Mouse (Mus musculus) layer of hippocampus, adult 9-10 months (tissue): ENCODE data around the gene Arid1b.

Experiments
- DNase-seq: peaks from one replicate; pipeline ENCODE4 v3.0.0; 2022; ENCODE audit warnings: low spot score

Gene Arid1b

DNA sequence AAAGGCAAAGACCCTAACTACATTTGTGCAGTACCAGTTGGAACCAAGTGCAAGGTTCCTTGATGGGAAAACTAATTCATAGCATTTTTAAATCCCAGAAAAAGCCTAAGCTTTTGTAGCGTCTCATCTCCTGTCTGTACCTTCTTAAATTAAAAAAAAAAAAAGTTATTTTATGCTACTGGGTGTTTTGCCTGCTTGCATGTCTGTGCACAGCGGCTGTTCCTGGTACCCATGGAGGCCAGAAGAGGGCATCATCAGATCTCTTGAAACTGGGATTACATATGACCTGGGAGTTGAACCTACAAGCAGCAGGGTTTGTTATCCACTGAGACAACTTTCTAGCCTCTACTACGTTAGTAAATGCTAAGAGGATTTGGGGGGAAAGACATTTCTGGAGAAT, 196.2 kb downstream of the Arid1b start:
- no peak for DNase-seq

DNA sequence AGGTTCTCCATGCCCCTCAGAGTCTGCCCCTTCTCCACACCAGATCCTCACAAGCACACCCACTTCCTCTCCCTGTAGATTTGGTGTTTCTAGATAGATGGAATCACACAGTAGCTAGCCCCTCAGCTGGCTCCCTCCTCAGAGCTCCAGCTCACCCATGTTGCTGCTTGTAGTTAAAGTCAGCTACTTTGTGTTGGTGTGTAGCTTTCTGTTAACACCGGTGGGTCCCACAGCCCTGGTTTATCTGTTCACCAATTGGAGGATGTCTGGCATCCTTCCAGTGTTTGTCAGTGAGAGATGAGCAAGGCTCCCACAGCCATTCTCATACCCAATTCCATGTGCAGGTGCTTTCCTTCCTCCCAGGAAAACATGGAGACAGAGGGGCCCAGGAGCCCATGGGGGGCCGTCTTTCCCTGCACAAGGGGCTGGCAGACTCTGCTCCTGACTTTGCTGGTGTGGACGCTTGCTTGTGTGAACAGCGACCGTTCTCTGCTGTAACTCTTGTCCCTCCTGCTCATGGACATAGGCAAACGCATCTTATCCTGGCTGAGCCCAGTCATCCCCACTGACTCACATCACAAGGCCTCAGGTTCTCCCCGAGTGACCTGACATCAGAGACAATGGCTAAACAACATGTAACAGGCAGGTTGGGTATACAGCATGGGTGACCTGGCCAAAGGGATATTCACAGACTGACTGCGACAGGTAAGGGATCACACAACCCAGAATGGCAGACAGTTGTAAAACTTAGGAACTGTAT, 200.2 kb downstream of the Arid1b start:
- no peak for DNase-seq

DNA sequence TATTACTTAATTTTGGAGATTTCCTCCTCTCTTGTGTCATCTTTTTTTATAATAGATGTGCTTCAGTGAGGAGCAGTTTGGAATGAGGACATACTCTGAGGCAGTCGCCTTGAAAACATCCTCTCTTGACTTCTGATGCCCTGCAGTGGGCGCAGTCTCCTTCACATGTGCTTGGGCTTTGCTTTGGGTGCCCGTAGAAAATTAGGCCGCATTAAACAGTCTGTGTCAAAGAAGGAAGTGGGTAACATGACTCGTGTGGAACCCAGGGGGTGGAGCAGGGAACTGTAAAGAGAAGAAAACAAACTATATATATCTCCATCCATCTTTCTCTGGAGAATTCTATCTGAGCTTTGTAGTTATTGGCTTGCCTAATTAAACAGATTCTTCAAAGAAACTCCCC, 201.3 kb downstream of the Arid1b start:
- no peak for DNase-seq

DNA sequence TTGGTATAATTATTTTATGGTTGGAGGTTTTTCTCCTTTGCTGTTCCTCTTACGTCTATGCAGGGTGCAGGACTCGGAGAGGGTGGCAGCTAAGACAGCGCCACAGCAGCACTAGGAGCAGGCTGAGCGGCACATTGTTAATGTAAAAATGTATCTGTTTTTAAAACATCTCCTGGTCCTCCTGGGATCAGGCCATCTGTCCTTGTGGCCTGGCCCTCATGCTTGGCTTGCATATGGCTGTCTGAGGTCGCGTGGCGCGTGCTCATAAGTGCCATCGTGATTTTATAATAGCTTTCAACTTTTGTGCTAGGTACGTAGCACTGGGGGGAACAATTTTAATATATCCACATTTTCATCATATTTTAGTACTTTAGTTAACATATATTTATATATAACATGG, 201.9 kb downstream of the Arid1b start:
- no peak for DNase-seq

DNA sequence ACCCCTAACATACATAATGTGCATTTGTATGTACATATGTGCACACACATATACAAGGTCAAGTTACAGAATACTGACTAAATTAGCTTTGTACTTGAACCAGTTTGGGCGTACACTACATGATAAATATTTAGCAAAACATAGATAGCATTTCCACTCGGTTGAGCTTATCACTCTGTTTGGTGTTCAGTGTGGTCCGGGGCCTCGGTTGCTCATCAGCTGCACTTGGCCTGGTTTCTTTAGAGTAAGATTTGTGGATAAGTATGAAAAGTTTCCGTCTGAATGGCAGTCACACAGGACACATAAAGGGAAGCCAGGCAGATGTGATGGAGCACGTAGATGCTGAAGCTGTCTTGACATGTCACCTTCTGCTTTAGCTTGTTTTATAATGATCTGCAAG, 202.4 kb downstream of the Arid1b start:
- DNase-seq, result no peak

DNA sequence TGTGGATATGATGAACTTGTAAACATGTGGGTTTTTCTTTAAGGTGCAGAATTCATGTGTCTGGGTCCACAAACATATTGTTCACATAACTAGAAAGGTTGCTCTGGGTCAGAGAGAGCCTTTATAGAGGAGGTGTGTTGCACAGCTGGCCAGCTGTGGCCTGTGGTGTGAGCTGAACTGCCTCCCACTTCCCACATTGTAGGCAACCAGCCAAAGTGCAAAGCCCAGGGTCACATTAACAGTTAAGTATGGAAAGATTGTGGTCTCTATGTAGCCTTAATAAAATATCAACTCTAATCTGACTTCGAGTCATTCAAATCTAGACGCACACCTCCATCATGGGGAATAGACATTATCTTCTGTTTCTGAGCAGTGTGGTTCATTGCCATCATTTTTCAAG, 203.0 kb downstream of the Arid1b start:
- no peak for DNase-seq

DNA sequence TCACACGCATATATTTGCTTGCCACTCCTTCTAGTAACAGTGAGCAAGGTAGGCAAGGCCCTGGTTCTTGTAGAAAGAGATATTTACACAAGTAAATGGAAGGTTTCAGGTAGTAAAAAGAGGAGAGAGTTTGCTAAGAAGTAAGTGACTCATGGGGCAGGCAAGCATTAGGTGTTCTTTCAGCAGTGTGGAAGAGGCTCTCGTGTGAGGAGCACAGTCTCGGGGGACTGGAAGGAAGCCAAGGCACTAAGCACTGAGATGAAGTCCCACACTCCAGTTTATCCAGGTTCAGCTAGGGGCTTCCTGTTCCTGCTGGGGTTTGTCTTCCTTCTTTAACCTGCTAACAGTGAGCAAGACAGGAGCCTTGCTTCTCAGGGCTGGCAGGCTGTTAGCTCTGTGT, 203.6 kb downstream of the Arid1b start:
- no peak for DNase-seq

DNA sequence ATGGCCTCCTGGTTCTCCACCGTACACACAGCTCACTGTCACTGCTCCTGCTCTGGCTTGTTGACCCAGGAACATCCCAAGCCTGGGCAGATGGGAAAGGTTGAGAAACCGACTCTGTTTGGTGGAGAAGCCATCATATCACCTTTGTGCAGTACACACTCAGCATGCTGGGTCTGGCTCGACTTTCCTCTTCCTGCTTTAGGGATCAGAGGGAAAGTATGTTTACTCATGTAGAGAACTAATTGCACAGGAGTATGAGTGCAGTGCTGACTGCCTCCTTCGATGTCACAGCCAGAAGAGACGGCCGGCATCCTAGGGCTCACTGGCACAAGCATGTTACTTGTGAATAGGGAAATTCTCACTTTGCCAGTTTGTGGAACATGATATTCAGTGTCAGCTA, 204.1 kb downstream of the Arid1b start:
- no peak for DNase-seq

DNA sequence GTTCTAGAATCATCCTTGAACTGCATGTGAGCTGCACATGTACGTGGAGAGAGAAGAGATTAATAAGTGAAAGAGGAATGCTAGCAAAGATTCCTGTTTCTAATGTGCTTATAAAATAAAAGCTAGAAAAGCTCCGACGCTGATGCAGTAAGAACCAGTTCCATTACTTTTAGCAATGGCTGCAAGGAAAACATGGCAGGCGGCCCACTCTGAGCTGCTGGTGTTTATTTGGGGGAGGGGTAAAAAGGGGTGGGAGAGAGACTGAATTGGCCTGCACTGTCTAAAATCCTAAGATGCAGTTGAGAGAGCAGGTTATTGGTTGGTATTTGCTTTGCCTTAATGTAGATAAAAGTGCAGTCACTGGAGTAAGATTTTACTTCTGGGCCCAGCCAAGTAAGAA, 204.7 kb downstream of the Arid1b start:
- no peak for DNase-seq

DNA sequence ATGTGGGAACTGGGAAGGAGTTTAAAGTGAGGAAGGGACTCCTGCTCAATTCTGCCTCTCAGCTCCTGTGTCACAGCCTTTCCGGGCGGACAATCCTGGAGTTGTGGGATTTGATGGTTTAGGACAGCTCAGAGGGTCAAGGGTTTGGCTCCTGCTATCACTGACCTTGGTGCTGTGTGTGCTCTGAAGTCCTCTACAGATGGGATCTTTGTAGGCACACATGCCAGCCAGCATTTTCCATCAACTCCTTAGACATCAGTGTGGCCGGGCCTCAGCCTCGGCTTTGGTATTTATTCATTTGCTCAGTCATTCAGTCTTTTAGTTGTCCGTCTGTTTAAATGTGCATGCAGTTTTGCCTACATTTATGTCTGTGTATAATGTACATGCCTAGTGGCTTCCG, 206.5 kb downstream of the Arid1b start:
- DNase-seq, result no peak

DNA sequence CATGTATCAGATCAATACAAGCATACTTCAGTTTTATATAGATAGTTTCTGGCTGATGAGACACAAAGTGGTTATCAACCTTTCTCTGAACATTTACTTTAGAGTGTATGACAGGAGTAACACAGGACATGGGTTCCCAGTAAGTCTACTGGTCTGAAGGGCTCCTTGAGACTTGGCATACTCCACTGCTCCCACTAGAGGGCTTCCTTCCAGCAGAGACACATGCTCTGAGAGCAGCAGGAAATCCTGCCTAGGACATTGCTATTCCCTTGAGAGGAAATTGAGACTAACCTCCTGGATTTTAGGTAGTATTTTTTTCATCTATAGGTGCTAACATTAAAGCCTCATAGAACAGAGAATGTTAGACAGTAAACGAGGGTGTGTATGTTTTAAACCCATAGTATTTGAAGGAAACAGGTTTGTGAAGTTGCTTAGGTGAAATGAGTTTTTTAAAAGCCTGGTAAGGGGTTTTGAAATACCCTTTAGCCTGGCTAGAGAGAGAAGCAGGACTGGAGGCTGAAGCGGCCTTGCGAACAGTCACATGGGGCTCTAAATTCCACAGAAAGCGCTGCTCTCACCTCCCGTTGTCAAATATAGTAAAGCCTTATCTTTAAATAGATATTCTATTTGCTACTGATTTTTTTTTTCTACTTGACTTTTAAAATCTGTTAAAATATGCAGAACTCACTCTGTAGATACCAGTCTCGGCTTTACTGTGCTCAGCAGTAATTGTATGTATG, 207.9 kb downstream of the Arid1b start:
- peak; percentile 42 for DNase-seq

DNA sequence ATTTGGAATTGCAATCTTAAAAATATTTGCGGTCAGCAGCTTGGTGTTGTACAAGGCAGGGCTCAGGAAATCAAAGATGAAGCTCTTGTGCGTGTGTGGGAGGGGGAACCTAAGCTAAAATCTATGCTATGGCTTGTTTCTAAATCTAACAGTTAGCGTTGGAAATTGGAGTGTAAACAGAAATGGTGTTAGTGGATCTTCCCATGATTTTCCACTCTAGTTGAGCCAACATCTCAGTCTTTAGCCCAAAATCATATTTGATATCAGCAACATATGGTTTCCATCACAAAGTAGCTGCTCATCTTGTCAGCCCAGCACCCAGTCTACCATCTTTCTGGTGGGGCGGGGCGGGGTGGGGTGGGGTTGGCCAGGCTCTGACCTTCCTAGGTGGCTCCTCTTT, 208.6 kb downstream of the Arid1b start:
- no peak for DNase-seq

DNA sequence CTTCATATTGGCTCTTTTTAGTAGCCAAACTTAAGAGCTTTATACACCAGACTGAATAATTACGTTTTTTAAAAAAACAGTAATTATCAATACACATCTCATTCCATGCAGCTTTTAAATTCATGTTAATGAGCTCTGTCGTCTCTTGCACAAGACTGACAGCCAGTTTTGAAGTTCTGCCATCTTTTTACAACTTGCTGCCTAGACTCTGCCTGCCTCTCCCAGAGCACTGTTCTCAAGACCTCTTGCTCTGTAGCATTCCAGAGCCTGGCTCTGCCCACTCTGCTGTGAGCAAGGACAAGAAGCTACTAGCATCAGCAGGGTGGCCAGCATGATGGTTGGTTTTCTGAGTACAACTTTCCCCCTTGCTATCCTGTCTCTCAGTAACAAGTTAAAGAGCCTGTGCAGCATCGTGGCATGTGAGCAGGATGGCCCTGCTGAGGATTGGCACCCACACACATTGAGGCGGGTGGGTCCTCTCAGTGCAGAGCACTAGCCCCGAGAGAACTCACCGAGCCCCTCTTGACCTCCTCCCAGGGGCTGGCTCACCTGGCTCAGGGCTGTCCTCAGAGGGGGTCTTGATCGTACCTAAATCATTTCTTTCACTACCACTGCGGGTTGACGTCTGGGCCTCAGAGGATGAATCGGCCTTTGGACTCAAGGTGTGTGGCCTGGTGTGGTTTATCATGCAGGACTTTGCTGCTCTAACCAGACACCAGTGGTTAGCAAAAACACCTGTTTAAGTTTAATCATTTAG, 209.4 kb downstream of the Arid1b start:
- DNase-seq, result no peak

DNA sequence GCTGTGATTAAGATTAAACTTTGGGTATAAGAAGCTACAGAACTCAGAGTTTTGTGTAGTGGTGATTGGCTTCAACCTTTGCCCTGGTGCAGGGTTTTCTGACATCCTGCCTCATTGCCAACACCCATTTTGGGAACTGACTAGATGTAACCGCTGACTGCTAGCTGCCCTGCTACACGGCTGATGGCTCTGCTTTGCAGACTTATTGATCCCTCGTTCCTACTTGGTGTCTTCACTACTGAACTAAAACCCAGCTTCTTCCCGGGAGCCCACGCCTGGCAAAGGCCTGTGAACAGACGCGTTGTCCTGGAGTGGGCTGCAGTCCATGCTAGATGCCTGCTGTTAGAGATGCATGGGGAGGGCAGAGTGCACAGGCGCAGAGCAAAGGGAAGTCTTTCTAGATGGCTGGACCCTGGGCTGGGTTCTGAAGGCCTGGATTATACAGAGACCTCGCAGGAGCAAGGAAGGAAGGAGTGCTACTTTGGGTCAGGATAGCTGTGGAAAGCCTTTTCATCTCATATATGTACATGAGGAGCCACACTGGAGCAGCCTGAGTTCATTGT, 210.1 kb downstream of the Arid1b start:
- DNase-seq, result no peak

DNA sequence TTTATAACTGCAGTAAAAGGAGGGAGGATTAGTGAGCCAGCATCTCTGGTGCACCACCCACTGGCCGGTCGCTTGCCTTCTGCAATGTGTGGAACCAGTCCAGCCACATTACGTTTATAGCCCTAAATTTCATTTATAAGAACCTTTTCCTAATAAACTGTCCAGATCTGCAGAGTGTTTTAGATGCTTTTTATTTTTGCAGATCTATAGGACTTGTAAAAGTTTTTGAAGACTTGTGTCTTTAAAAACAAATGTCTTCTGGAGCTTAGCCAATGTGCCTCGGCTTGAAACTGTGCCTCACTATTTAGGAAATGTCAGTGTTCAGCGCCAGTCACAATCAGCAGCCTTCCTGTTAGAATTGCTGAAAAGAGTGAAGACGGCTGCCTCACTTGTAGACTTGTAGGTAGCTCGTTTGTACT, 211.0 kb downstream of the Arid1b start:
- no peak for DNase-seq

DNA sequence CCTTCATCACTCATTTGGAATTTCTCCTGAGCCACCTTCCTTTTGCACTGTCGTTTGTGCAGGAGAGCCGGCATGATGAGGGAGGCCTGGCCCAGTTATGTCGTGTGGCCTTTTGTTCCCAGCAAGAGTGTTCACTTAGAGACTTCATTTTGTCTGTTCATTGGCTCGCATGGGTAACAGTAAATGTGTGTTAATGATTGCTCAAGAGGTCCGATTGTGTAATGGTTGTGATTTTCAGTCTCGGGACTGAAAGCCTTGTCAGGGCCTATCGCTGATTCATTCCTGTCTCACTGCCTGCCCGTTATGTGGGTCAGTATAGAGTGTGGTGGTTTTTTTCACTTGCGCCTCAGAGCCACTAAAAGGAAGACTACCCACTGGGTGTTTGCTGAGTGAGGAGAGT, 212.6 kb downstream of the Arid1b start:
- DNase-seq, result no peak

DNA sequence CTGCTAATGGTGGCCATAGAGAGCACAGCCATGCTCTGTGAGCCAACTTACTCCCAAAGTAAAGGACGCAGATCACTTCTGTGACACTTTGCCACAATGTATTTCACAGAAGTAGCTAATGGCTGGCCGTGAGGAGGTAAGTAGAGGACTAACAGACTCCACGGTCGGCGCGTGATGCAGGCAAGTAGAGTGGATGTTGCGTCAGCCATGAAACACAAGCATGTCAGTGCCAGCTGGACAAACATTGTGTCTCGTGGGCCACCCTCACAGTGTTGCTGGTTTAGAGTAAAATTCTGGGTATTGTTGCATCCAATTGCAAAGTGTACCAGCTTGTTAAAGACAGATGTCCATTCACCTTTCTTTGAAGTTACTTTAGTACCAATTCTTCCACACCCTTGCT, 213.7 kb downstream of the Arid1b start:
- DNase-seq, result no peak

DNA sequence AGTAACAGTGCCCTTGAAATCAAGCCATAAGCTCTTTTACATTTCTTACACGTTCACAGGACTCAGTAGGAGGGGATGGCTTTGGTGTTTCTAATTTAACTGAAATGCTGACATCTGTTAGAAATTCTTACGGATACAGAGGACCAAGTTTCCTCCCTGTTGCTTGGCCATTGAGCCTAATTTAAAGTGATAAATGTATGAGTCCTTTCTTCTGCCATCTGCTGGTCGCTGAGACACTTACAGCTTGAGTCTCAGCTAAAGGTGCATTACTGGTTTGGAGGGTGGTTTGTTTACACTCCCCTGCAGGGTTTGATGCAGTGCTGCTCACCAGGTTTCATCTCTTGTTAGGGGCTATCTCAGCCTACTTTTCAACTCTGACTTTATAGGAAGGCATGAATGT, 214.2 kb downstream of the Arid1b start:
- DNase-seq, result no peak

DNA sequence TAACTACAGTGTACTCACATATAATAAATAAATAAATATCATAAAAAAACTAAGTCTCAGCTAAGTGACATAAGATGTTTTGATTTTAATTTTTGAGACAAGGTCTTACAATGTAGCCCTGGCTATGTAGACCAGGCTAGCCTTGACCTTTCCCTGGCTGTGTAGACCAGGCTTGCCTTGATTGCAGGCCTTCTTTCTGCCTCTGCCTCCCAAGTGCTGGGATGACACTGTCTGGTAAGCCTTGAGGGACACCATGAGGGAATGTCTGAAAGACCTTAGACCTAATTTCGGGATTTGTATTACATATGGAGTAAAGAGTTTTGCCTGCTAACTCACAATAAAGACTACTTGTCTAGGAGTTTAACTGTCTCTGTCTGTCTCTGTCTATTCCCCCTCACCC, 214.9 kb downstream of the Arid1b start:
- DNase-seq, result no peak

DNA sequence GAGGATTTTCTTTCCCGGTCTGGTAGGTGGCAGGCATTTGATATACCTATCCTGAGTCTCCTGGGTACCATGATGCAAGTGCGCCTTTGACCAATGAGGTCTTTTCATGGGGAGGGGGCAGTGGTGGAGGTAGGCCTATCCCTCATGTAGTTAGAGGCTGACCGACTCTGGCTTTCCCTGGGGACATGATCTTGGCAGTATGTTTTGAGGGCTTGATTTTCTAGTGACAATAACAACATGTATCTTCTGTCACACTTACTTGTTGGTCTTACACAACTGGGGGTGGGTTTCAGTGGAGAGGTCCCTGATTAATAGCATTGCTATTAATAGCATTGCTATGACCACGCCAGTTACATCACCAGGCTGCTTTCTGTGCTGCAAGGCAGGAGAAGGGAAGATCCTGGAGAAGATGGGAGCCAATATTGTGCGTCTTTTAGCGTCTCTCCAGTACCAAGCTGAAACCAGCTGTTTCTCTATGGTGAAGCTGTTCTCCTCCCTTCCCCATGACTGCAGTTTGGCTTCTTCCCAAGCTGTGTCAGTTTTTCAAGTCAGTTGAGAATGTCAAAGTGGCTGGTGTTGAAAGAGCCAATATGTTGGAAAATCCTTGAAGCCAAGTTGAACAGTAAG, 216.1 kb downstream of the Arid1b start:
- DNase-seq, result no peak

DNA sequence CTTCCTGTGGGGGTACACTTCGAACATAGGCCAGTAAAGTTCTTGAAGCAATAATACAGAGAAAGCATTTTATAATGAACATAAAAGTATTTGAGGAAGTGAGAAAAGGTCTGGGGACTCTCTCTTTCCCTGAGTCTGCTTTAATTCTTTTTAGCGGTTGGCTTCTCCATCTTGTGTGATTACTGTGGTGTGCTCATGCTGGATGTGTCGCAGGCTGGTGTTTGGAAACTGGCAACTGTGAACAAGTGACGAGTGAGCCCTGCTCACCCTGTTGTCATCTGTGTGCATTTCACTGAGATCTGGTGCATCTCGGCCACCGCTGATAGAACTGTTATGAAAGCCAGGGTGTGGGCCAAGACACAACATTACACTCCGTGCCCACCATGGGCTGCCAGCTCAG, 216.8 kb downstream of the Arid1b start:
- no peak for DNase-seq

DNA sequence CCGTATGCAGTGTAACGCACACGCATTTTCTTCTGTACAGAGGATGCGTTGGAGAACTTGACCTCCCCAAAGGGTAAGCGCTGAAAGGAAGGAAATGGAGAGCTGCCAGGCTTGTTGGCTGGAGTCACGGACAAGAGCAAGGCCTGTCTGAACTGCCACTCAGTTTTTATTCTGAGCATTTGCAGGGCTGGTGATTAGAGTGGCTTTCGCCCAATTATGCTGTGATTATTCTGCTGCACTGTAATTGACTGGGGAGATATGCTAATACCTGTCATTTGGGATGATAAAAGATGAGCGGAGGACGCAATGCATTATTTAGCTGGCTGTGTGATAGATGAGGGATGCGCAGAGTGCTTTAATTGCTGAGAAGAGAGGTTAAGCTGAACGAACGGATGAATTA, 218.0 kb downstream of the Arid1b start:
- no peak for DNase-seq
